Mouse (Mus musculus) testis, adult 2 months (tissue): ENCODE results near the gene Col6a4.

Experiments
- CTCF ChIP-seq: fragments of 200-500 bp; IDR thresholded peaks from 2 replicates; pipeline ENCODE4 v1.5.1; 2012; ENCODE audit warnings: low read depth, mild to moderate bottlenecking, inconsistent platforms, low read length, moderate library complexity; ENCODE audit not compliant: control insufficient read depth, insufficient read depth, insufficient replicate concordance
- POLR2A ChIP-seq: fragments of 200-500 bp; IDR thresholded peaks from 2 replicates; pipeline ENCODE4 v1.6.1; 2012; ENCODE audit warnings: low read depth, mild to moderate bottlenecking, inconsistent platforms, low read length, moderate library complexity; ENCODE audit not compliant: control insufficient read depth

GRCm38 (mm10) chr9:105970901-105971300 lies 125.7 kb downstream of the Col6a4 start:
- TF ChIP-seq POLR2A, result no peak
- no peak for TF ChIP-seq CTCF
